Mouse (Mus musculus): ENCODE data around the gene Tmigd3. TPM values are rescaled to one million over a fixed set of nuclear protein-coding genes. Genes with fewer than 3 reads are reported as not detected.

Gene Tmigd3
- polyA plus RNA-seq, 1 experiment: 1.1 TPM

DNA sequence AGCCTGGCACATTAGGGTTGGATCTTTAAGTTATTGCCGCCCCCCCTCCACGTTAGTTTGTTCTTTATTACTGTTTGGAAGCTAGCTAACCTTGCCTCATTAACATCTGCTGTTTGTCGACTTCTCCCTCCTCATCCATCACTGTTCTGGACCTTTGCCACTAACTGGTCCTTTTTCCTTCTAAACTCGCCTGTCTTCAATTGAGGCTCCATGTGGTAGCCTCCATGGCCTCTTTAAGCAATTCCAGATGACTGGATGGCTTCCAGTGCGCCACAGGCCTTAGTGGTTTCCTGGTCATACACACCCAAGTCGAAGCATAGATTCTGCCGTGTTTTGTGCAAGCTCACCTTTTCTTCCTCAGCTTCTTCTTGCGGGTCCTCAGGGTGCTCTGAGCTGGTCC, 16.9 kb upstream of the Tmigd3 start:
- WGBS: 90% methylated on average over 8 of the region's 8 CpGs
- no peaks in the 10 kb centered on the region for H3K27me3 ChIP-seq (ENCODE audit: control insufficient read depth, insufficient read depth, low read length)
- no peak overlapping the region for H3K27ac ChIP-seq (ENCODE audit: control insufficient read depth, insufficient read depth, low read length)
- H3K36me3 ChIP-seq (ENCODE audit: control insufficient read depth, insufficient read depth, low read length): no peaks in the 10 kb centered on the region
- no peak overlapping the region for H3K4me3 ChIP-seq (ENCODE audit: control insufficient read depth, insufficient read depth, low read length)
- TF ChIP-seq CTCF (IDR thresholded peaks at IDR 0.05; ENCODE audit: borderline replicate concordance, control insufficient read depth, extremely low read depth, insufficient read depth, low read length, poor library complexity) (no peak), POLR2A (IDR thresholded peaks at IDR 0.05; ENCODE audit: control insufficient read depth, extremely low read depth, insufficient read depth, low read length, poor library complexity) (no peak)
- H3K4me1 ChIP-seq (replicated peaks; ENCODE audit: control insufficient read depth, insufficient read depth, low read length): peaks cover 5% of the 10 kb centered on the region
- DNase-seq: no peak

- 95% methylated on average over 4 of the region's 4 CpGs for WGBS
Measured at GRCm38 (mm10) chr3:105854786-105855185, 15.9 kb upstream of the Tmigd3 start.

GRCm38 (mm10) chr3:105857513-105857912, 13.2 kb upstream of the Tmigd3 start:
- peak; percentile 22 for DNase-seq
- no peaks in the 10 kb centered on the region for H3K36me3 ChIP-seq (ENCODE audit: control insufficient read depth, insufficient read depth, low read length)
- no peak overlapping the region for H3K27ac ChIP-seq (ENCODE audit: control insufficient read depth, insufficient read depth, low read length)
- H3K4me1 ChIP-seq (replicated peaks; ENCODE audit: control insufficient read depth, insufficient read depth, low read length): peaks cover 5% of the 10 kb centered on the region
- no peak for TF ChIP-seq CTCF (IDR thresholded peaks at IDR 0.05; ENCODE audit: borderline replicate concordance, control insufficient read depth, extremely low read depth, insufficient read depth, low read length, poor library complexity)
- TF ChIP-seq POLR2A (IDR thresholded peaks at IDR 0.05; ENCODE audit: control insufficient read depth, extremely low read depth, insufficient read depth, low read length, poor library complexity): no peak
- 52% methylated on average over 5 of the region's 5 CpGs for WGBS
- no peak overlapping the region for H3K4me3 ChIP-seq (ENCODE audit: control insufficient read depth, insufficient read depth, low read length)
- no peaks in the 10 kb centered on the region for H3K27me3 ChIP-seq (ENCODE audit: control insufficient read depth, insufficient read depth, low read length)

More at GRCm38 (mm10) chr3:105854786-105855185, 15.9 kb upstream of the Tmigd3 start:
- TF ChIP-seq CTCF (IDR thresholded peaks at IDR 0.05; ENCODE audit: borderline replicate concordance, control insufficient read depth, extremely low read depth, insufficient read depth, low read length, poor library complexity): no peak
- no peak for TF ChIP-seq POLR2A (IDR thresholded peaks at IDR 0.05; ENCODE audit: control insufficient read depth, extremely low read depth, insufficient read depth, low read length, poor library complexity)
- H3K27ac ChIP-seq (ENCODE audit: control insufficient read depth, insufficient read depth, low read length): no peak overlapping the region
- H3K27me3 ChIP-seq (ENCODE audit: control insufficient read depth, insufficient read depth, low read length): no peaks in the 10 kb centered on the region
- H3K36me3 ChIP-seq (ENCODE audit: control insufficient read depth, insufficient read depth, low read length): no peaks in the 10 kb centered on the region
- no peak for DNase-seq
- H3K4me1 ChIP-seq (replicated peaks; ENCODE audit: control insufficient read depth, insufficient read depth, low read length): peaks cover 5% of the 10 kb centered on the region
- no peak overlapping the region for H3K4me3 ChIP-seq (ENCODE audit: control insufficient read depth, insufficient read depth, low read length)

DNA sequence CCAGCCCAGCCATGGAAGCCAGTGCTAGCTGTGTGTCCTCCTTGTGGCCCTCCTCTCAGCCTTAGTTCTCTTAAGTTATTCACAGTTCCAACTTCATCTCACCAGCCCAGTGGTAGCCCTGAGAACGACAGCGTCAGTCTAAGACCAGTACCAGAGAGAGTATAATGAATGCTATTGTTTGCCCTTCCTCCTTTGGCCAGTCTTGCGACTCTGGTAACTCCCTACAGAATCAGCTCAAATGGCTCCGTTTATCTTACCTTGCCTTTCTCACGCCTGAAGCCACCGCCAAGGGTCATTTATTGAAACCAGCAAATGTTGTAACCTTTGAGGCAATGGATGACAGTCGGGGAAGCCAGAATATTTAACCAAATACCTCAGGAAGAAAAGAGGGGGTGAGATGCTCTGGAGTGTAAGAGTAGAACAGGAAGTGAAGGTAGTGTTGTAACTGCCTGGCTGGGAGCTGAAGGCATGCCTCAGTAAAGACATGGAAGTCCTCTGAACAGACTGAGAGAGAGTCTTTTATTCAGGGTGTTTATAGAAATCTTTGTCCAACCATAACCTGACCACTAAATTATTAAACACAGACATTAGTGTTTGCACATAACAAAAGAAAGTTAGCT, 8.8 kb upstream of the Tmigd3 start:
- Histone ChIP-seq H3K27me3 (ENCODE audit: control insufficient read depth, insufficient read depth, low read length) (no peaks in the 10 kb centered on the region; the same call in 1 of the 2 replicates), H3K4me1 (replicated peaks; ENCODE audit: control insufficient read depth, insufficient read depth, low read length) (peaks cover 5% of the 10 kb centered on the region), H3K4me3 (ENCODE audit: control insufficient read depth, insufficient read depth, low read length) (no peak overlapping the region), H3K27ac (ENCODE audit: control insufficient read depth, insufficient read depth, low read length) (no peak overlapping the region), H3K36me3 (ENCODE audit: control insufficient read depth, insufficient read depth, low read length) (no peaks in the 10 kb centered on the region)
- no peak for DNase-seq
- no peak for TF ChIP-seq CTCF (IDR thresholded peaks at IDR 0.05; ENCODE audit: borderline replicate concordance, control insufficient read depth, extremely low read depth, insufficient read depth, low read length, poor library complexity)
- TF ChIP-seq POLR2A (IDR thresholded peaks at IDR 0.05; ENCODE audit: control insufficient read depth, extremely low read depth, insufficient read depth, low read length, poor library complexity): no peak
- 75% methylated on average over 7 of the region's 7 CpGs for WGBS

DNA sequence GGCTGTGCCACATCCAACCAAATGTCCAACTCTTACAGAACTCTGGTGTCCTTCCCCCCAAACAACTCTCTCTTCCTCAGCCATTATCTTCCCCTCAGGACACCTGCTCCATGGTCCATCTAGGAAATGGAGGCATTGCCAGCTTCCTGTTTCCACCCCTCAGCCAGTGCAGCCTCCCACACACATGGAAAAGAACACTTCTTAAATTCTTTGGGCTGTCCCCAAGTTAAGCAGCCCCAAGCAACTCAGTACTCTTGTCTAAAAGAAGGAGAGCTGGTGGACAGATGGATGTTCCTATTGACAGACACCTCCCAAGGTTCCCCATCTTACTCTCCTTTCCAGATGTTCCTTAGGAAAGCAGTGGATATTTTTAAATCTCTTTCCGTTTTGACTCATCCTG, 6.6 kb upstream of the Tmigd3 start:
- H3K27ac ChIP-seq (ENCODE audit: control insufficient read depth, insufficient read depth, low read length): no peak overlapping the region
- WGBS: 89% methylated on average over 1 of the region's 1 CpGs

GRCm38 (mm10) chr3:105865122-105865521, 5.6 kb upstream of the Tmigd3 start:
- H3K27me3 ChIP-seq (ENCODE audit: control insufficient read depth, insufficient read depth, low read length): no peaks in the 10 kb centered on the region; the same call in 1 of the 2 replicates
- no peak for DNase-seq
- H3K4me3 ChIP-seq (ENCODE audit: control insufficient read depth, insufficient read depth, low read length): no peak overlapping the region
- TF ChIP-seq POLR2A (IDR thresholded peaks at IDR 0.05; ENCODE audit: control insufficient read depth, extremely low read depth, insufficient read depth, low read length, poor library complexity): no peak
- TF ChIP-seq CTCF (IDR thresholded peaks at IDR 0.05; ENCODE audit: borderline replicate concordance, control insufficient read depth, extremely low read depth, insufficient read depth, low read length, poor library complexity): no peak
- 51% methylated on average over 9 of the region's 9 CpGs for WGBS
- H3K4me1 ChIP-seq (replicated peaks; ENCODE audit: control insufficient read depth, insufficient read depth, low read length): no peaks in the 10 kb centered on the region
- H3K36me3 ChIP-seq (ENCODE audit: control insufficient read depth, insufficient read depth, low read length): no peaks in the 10 kb centered on the region
- H3K27ac ChIP-seq (ENCODE audit: control insufficient read depth, insufficient read depth, low read length): peak overlapping the region; percentile 15; the same call in 1 of the 2 replicates

More for the DNA sequence above, 6.6 kb upstream of the Tmigd3 start:
- H3K27me3 ChIP-seq (ENCODE audit: control insufficient read depth, insufficient read depth, low read length): no peaks in the 10 kb centered on the region; the same call in 1 of the 2 replicates
- TF ChIP-seq POLR2A (IDR thresholded peaks at IDR 0.05; ENCODE audit: control insufficient read depth, extremely low read depth, insufficient read depth, low read length, poor library complexity): no peak
- DNase-seq: no peak
- no peak overlapping the region for H3K4me3 ChIP-seq (ENCODE audit: control insufficient read depth, insufficient read depth, low read length)
- H3K36me3 ChIP-seq (ENCODE audit: control insufficient read depth, insufficient read depth, low read length): no peaks in the 10 kb centered on the region
- H3K4me1 ChIP-seq (replicated peaks; ENCODE audit: control insufficient read depth, insufficient read depth, low read length): no peaks in the 10 kb centered on the region

DNA sequence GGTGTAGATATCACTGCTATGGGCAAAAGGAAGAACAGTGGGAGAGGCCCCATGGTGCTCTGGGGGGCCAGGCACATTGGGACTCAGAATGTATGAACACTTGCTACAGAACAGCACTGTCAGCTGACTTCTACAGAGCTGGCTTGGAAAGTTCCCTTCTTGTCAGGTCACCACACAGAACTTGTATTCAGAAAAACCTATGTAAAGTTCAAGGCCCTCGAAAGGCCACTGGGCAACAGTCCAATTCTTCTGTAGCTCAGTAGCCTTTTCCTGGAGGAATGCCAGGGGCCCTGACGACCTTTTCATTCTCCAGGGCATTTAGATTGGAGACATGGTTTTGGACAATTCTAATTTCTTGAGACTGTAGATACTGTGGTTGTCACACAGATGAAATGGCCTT, 2.6 kb upstream of the Tmigd3 start:
- H3K4me3 ChIP-seq (ENCODE audit: control insufficient read depth, insufficient read depth, low read length): no peak overlapping the region
- H3K36me3 ChIP-seq (ENCODE audit: control insufficient read depth, insufficient read depth, low read length): no peaks in the 10 kb centered on the region
- H3K27me3 ChIP-seq (ENCODE audit: control insufficient read depth, insufficient read depth, low read length): no peaks in the 10 kb centered on the region; the same call in 1 of the 2 replicates
- H3K27ac ChIP-seq (ENCODE audit: control insufficient read depth, insufficient read depth, low read length): no peak overlapping the region
- no peak for DNase-seq
- no peaks in the 10 kb centered on the region for H3K4me1 ChIP-seq (replicated peaks; ENCODE audit: control insufficient read depth, insufficient read depth, low read length)
- WGBS: 78% methylated on average over 2 of the region's 2 CpGs
- no peak for TF ChIP-seq CTCF (IDR thresholded peaks at IDR 0.05; ENCODE audit: borderline replicate concordance, control insufficient read depth, extremely low read depth, insufficient read depth, low read length, poor library complexity)
- TF ChIP-seq POLR2A (IDR thresholded peaks at IDR 0.05; ENCODE audit: control insufficient read depth, extremely low read depth, insufficient read depth, low read length, poor library complexity): no peak
